Mouse (Mus musculus): ENCODE measurements around the gene Plin5.

Plin5 gene

GRCm38 (mm10) chr17:56117251-56117710 is at the start of gene Plin5:
Plin5 (minus strand) TSS chr17:56117596.
- DNase-seq (ENCODE audit: low read depth) = no peak

GRCm38 (mm10) chr17:56165671-56166070 is 48.3 kb upstream of the Plin5 start:
- no peak for DNase-seq (ENCODE audit: low read depth)

GRCm38 (mm10) chr17:56164510-56164909 is 47.1 kb upstream of the Plin5 start:
- no peak for DNase-seq (ENCODE audit: low read depth)

GRCm38 (mm10) chr17:56163523-56164102 is 46.2 kb upstream of the Plin5 start:
- no peak for DNase-seq (ENCODE audit: low read depth)

GRCm38 (mm10) chr17:56162231-56162774 is 44.9 kb upstream of the Plin5 start, which contains the start of gene Tnfaip8l1:
Tnfaip8l1 (plus strand) TSS chr17:56162477.
- peak; percentile 95 for DNase-seq (ENCODE audit: low read depth)

- peak; percentile 80 for DNase-seq (ENCODE audit: low read depth)
Measured at GRCm38 (mm10) chr17:56159729-56160128, 42.3 kb upstream of the Plin5 start.

- peak; percentile 93 for DNase-seq (ENCODE audit: low read depth)
Measured at GRCm38 (mm10) chr17:56153643-56154042, 36.2 kb upstream of the Plin5 start.

- DNase-seq (ENCODE audit: low read depth) = no peak
Measured at GRCm38 (mm10) chr17:56149897-56150296, 32.5 kb upstream of the Plin5 start.

GRCm38 (mm10) chr17:56148790-56149618 is 31.6 kb upstream of the Plin5 start:
- no peak for DNase-seq (ENCODE audit: low read depth)

GRCm38 (mm10) chr17:56148280-56148679 is 30.9 kb upstream of the Plin5 start:
- DNase-seq (ENCODE audit: low read depth) = no peak

- DNase-seq (ENCODE audit: low read depth) = no peak
Measured at GRCm38 (mm10) chr17:56147420-56147819, 30.0 kb upstream of the Plin5 start.

GRCm38 (mm10) chr17:56146131-56146530 is 28.7 kb upstream of the Plin5 start:
- DNase-seq (ENCODE audit: low read depth) = no peak

- no peak for DNase-seq (ENCODE audit: low read depth)
Measured at GRCm38 (mm10) chr17:56144546-56144945, 27.1 kb upstream of the Plin5 start.

GRCm38 (mm10) chr17:56141702-56142605 is 24.6 kb upstream of the Plin5 start:
- no peak for DNase-seq (ENCODE audit: low read depth)

- no peak for DNase-seq (ENCODE audit: low read depth)
Measured at GRCm38 (mm10) chr17:56139858-56140595, 22.6 kb upstream of the Plin5 start, which contains the start of gene Sema6b. Sema6b (minus strand) TSS chr17:56140343.

- no peak for DNase-seq (ENCODE audit: low read depth)
Measured at GRCm38 (mm10) chr17:56139355-56139754, 22.0 kb upstream of the Plin5 start.

GRCm38 (mm10) chr17:56137839-56138613 is 20.6 kb upstream of the Plin5 start:
- DNase-seq (ENCODE audit: low read depth) = no peak

GRCm38 (mm10) chr17:56136558-56136957 is 19.2 kb upstream of the Plin5 start:
- DNase-seq (ENCODE audit: low read depth) = no peak

- DNase-seq (ENCODE audit: low read depth) = peak; percentile 79
Measured at GRCm38 (mm10) chr17:56134463-56134971, 17.1 kb upstream of the Plin5 start.
